Mouse (Mus musculus): ENCODE data around the gene Ift20.
"Not testable (repeated sequence)": the region's sequence is repeated elsewhere in the genome, so short reads cannot be mapped to it uniquely, and the experiment has no call there.

Gene Ift20

GRCm38 (mm10) chr11:78560447-78560846, 24.3 kb downstream of the Ift20 start:
- peak; percentile 52 to 69 for DNase-seq (ENCODE audit: low read depth in 2 of 2, low spot score in 2 of 2)

- DNase-seq (ENCODE audit: low read depth in 2 of 2, low spot score in 2 of 2), result no peak
These were observed 30.6 kb downstream of the Ift20 start for GRCm38 (mm10) chr11:78566775-78567174.

DNA sequence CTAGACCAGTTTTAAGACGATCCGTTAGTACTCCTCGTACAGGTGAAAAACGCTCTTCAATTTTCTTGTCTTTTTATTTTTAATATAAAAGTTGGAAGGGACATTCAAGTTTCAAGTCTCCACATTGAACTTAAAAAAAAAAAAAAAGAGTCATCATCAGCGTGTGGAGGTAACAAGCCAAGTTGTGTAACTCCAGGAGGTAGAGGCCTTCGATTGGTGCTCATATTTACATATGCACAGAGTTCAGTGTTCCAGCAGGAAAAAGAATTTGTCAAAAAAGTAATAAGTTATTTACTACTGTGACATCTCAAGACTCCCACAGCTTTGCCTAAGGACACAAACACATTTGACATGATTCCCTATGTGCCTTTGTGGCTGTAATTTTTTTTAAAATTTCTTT, 31.5 kb downstream of the Ift20 start:
- DNase-seq (ENCODE audit: low read depth in 2 of 2, low spot score in 2 of 2), result no peak

DNA sequence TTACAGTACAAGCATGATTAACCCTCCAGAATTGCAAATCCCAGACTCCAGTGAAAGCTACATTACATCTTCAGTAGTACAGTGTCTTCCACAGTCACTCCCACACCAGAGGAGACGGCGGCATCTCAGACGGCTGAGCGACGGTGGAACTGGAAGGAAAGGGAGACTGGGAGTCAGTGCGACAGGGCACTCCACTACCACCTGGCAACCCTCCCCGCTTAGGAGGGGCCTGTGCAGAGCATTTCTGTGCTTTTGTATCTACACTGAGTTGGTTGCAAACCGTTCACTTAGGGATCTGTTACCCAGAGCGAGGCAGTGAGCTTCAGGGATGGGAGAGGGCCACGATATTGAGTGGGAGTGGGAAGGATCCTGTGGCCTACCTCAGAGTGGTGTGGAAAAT, 32.7 kb downstream of the Ift20 start:
- no peak for DNase-seq (ENCODE audit: low read depth in 2 of 2, low spot score in 2 of 2)

DNA sequence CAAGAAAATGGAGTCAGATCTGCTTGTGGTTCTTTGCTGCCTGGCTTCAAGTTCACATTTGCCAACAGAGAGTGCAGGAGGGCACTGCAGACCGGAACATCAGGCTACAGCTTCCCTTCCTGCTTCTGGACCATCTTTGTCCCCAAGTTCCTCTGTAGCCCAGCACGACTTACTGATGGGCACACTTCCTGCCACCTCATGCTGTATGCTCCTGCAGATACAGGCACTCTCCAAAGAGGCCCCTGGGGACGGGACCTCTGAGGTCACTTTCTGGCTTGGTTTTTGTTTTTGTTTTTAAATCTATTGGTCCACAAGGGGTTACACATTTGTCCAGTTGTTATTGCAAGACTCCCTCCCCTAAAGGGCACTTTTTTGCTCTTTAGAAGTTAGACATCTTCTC, 33.6 kb downstream of the Ift20 start:
- no peak for DNase-seq (ENCODE audit: low read depth in 2 of 2, low spot score in 2 of 2)

DNA sequence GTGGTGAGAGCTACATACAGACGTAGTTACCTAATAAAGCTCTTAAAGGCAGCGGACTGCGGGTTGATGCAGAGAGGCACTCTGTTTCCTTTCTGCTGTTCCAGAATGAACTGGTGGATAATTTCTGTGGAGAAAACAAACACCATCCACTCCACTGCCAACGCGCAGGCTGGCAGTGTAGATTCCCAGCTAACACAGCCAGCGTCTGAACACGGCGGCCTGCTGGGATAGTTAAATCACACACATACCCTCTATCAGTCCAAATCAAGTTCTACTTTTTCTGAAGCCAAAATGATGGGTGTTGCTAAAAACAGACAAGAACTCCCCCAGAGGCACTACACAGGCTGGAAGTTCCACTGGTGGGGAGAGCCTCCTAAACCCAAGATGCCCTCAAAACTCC, 35.3 kb downstream of the Ift20 start:
- DNase-seq (ENCODE audit: low read depth in 2 of 2, low spot score in 2 of 2), result no peak

- DNase-seq (ENCODE audit: low read depth in 2 of 2, low spot score in 2 of 2), result no peak
These were observed 35.7 kb downstream of the Ift20 start for GRCm38 (mm10) chr11:78571854-78572253.

- not testable (repeated sequence) for DNase-seq (ENCODE audit: low read depth in 2 of 2, low spot score in 2 of 2)
These were observed 37.9 kb downstream of the Ift20 start for GRCm38 (mm10) chr11:78574031-78574430.

GRCm38 (mm10) chr11:78574536-78574935, 38.4 kb downstream of the Ift20 start:
- DNase-seq (ENCODE audit: low read depth in 2 of 2, low spot score in 2 of 2), result no peak

DNA sequence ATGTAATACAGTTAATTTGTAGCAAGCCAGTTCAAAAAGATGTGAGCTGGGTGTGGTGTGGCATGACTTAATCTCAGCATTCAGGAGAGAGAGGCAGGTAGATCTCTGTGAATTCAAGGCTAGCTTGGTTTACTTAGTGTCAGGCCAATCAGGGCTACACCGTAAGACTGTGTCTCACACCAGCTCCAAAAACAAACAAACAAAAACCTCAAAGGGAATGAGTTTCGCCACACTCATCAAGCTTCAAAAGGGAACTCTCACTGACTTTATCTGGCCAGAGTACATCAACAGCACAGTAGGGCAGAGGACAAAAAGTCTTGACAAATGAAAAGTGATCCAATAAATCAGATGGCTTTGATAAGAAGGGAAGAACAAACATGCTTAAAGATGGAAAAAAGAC, 38.8 kb downstream of the Ift20 start:
- DNase-seq (ENCODE audit: low read depth in 2 of 2, low spot score in 2 of 2), result no peak

DNA sequence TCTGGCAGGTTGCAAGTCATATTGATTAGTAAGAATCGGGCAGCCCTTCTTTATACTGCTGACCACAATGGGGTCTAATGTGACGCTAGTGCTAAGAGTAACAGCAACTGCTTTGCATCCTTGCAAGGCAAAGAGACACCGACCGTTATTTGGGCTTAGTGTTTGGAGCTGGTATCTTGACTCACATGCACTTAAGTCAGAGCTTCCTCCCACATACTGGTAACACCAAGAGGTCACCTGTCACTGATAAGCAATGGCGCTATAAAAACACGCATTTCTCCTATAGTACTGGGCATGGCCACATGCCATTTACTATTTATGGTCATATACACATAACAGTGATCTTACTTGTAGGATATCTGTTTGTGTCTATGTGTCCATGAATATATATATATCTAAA, 46.7 kb downstream of the Ift20 start:
- no peak for DNase-seq (ENCODE audit: low read depth in 2 of 2, low spot score in 2 of 2)

DNA sequence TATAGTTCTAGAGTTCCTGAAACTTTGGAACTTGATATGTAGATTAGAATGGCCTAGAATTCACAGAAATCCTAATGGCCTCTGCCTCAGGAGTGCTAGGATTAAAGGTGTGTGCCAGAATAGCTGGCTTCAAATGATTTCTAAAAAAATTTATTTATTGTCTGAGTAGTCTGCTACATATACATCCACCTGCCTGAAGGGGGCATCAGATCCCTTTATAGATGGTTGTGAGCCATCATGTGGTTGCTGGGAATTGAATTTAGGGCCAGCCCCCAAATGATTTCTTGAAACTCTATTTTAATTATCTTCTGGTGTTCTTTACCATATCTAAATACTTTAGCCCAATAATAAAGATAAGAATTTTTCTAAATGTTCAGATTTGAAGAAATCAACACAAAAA, 49.9 kb downstream of the Ift20 start:
- DNase-seq (ENCODE audit: low read depth in 2 of 2, low spot score in 2 of 2), result peak in 1 of 2 experiments; percentile 16

GRCm38 (mm10) chr11:78587677-78588076, 51.5 kb downstream of the Ift20 start:
- not testable (repeated sequence) for DNase-seq (ENCODE audit: low read depth in 2 of 2, low spot score in 2 of 2)

All from CD8-positive naive resting alpha-beta T cell, adult 2 months (primary cell).